Mouse (Mus musculus) layer of hippocampus, adult 2 months (tissue): ENCODE measurements at regions not wholly inside any gene's neighbourhood (a gene's known extent, or its start where the extent isn't known, plus 50 kb on each side); places are given as distances from the start of the nearest gene placed in this dataset.

Experiments used
- DNase-seq, 2 experiments: peaks; one replicate each; pipeline ENCODE4 v3.0.0; 2022; ENCODE audit warnings: low spot score in 2 of 2
- H3K27ac ChIP-seq: fragments of 200-600 bp; 2 replicates; pipeline ENCODE4 v1.8.1; 2022
- H3K4me3 ChIP-seq: fragments of 200-600 bp; 2 replicates; pipeline ENCODE4 v1.8.1; 2022; ENCODE audit warnings: mild to moderate bottlenecking
- CTCF ChIP-seq: fragments of 200-600 bp; conservative IDR thresholded peaks from 2 replicates; pipeline ENCODE4 v1.8.1; 2022; ENCODE audit warnings: antibody characterized with exemption, mild to moderate bottlenecking, moderate library complexity

- Histone ChIP-seq H3K4me3 (no peak overlapping the region), H3K27ac (no peak overlapping the region)
- DNase-seq = no peak
- TF ChIP-seq CTCF = no peak
These were observed 520.9 kb upstream of the Klhl1 start for GRCm38 (mm10) chr14:97039850-97040249.

DNA sequence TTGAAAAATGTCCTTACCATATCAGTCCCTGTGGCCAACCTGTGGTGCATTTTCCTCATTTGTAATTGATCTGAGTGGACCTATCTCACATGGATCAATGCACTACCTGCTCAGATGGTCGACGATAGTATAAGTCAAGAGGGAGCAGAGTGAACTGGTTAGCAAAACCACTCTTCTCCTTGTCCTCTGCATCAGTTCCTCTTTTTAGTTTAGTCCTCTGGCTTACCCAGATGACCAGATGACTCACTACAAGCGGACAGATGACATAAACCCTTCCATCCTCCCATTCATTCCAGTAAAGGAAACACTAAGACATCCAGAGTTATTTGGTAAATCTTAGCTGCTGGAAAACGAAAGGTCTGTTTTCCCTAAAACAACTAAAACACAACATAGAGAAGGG lies 509.6 kb upstream of the Klhl1 start:
- Histone ChIP-seq H3K27ac (no peak overlapping the region), H3K4me3 (no peak overlapping the region)
- TF ChIP-seq CTCF = no peak
- DNase-seq = no peak

DNA sequence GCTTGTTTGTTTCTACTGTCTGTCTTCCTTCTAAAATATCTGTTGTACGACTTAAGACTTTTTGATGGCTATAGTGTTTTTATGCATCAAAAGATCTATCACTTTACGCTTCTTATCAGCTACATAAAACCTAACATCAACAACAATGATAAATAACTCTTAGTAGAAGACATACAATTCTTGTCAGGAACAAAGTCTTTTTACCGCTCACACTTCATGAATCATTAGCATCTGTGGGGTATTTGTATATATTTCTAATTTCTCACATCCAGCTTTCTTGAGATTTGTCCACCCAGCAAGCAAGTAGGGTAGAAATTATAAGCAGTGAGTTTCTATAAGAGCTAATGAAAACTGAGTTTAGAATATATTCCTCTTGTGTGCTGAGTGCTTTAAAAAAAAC lies 487.4 kb upstream of the Klhl1 start:
- no peak overlapping the region for H3K27ac ChIP-seq
- DNase-seq = no peak
- TF ChIP-seq CTCF = no peak
- H3K4me3 ChIP-seq = no peak overlapping the region

GRCm38 (mm10) chr14:96995081-96995480 lies 476.2 kb upstream of the Klhl1 start:
- no peak for DNase-seq
- H3K4me3 ChIP-seq = no peak overlapping the region
- no peak for TF ChIP-seq CTCF
- no peak overlapping the region for H3K27ac ChIP-seq

DNA sequence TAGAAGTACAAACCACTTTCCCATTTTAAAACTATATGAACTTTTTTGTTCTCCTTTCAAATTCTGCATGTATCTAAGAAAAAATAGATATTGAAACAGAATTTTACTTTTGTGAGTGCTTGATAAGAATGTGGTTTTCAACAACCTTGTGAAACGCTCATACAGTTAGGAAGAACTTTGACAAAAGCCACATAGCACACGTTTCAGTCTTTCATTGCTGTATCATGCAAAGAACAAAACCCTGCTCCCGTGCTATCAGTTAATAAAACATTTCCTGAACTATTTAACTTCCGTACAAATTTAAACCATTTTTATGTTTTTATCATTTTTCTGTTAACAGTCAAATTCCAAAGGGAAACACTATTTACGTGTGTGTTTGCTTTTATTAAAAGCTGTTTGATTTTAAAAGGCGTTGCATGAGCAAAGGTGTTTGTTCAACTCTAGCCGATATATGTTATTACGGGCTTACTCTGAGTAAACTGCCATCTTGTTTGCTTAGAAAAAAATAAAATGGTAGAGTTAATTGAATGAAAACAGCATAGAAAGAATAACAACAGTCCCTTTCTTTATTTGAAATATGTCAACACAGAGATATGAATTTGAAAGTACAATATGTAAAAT lies 471.8 kb upstream of the Klhl1 start:
- Histone ChIP-seq H3K27ac (no peak overlapping the region), H3K4me3 (no peak overlapping the region)
- DNase-seq = no peak
- TF ChIP-seq CTCF = no peak

- Histone ChIP-seq H3K4me3 (no peak overlapping the region), H3K27ac (no peak overlapping the region)
- no peak for DNase-seq
- TF ChIP-seq CTCF = no peak
These were observed 444.2 kb upstream of the Klhl1 start for GRCm38 (mm10) chr14:96963074-96963447.

DNA sequence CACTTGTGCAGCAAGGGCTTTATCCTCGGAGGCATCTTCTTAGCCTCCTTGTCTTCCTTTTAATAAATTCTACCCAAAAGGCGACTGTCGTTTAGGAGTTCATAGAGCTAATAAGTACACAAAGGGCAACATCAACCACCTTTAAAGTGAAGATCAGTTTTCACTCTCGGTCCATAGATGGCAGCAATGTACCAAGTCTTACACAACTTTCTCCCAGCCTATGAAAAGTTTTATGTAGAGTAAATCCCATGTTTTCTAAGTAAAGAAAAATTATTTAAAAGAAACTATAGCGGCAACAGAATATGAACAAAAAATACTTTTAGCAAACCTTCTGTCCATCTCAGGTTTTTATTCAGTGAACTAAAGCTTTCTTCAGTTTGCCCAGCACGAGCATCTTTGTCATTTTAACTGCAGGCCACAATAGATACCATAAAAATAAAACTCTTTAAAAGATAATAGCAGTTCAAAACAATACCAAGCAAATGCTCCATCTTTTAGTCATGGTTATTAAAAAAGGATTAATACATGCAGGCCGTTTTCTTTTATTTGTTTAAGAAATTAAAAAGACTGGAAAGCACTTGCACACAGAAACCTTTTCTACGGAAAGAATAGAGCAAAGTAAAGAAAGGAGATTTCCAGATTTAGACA lies 443.6 kb upstream of the Klhl1 start:
- no peak for DNase-seq
- TF ChIP-seq CTCF = peak; percentile 78

DNA sequence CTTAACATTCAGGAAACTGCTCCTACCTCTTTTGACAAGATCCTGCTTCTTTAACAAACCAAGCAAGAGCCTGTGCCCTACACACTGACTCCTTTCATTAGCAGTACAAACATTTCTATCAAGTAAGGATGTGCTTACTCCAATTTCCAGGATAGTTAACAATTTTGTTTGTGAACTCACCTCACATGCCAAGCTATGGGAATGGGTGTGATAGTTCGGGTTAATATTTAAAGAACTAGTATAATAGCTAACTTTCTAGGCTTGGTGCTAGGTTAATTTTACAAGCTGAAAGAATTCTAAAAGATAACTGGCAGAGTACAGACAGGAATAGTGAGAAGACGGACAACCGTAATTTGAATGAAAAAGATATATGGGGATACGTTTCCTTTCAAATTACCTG lies 437.2 kb upstream of the Klhl1 start:
- Histone ChIP-seq H3K4me3 (no peak overlapping the region), H3K27ac (no peak overlapping the region)
- no peak for TF ChIP-seq CTCF
- DNase-seq = no peak

More for the DNA sequence above, 443.6 kb upstream of the Klhl1 start:
- no peak overlapping the region for H3K27ac ChIP-seq
- H3K4me3 ChIP-seq = no peak overlapping the region

DNA sequence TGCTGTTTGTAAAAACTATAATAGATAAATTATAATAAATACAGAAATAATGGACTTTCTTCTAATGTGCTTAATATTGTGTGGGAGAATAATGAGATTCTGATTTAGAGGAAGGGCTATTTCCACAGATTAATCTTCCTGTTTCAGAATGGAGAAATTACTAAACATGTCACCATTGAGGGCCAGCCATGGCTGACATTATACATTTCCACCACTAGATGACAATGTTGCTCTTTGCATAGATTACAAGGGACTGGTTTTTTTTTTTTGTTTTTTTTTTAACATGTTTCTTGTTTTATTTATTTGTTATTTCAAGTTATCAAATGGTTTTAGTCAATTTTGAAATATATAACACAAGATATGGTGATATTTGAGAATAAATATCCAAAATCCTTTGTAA lies 435.6 kb upstream of the Klhl1 start:
- peak in 1 of 2 experiments; percentile 18 for DNase-seq
- no peak overlapping the region for H3K4me3 ChIP-seq
- no peak overlapping the region for H3K27ac ChIP-seq
- TF ChIP-seq CTCF = peak; percentile 99

GRCm38 (mm10) chr14:96908737-96909136 lies 389.8 kb upstream of the Klhl1 start:
- Histone ChIP-seq H3K27ac (no peak overlapping the region), H3K4me3 (no peak overlapping the region)
- DNase-seq = peak in 1 of 2 experiments; percentile 3
- TF ChIP-seq CTCF = peak; percentile 81

DNA sequence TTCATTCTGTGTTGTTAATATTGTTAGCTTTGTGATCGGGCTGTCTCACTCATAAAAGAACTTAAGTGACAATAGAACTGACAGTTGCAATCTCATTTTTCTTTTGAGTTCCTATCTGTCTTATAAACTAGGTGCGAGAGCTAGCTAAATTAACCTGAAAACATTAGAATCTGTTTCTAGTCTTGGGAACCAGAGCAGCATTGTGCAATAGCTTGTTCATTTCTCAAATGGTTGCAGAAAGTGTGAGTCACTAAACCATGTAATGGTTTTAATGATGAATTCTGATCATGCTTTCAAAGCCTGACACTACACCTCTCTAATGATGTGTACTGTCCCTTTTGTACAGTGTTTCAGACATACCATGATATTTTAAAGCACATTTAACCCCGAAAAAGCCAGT lies 360.8 kb upstream of the Klhl1 start:
- DNase-seq = no peak
- TF ChIP-seq CTCF = no peak
- H3K4me3 ChIP-seq = no peak overlapping the region
- H3K27ac ChIP-seq = no peak overlapping the region

GRCm38 (mm10) chr14:96871969-96872368 lies 353.1 kb upstream of the Klhl1 start:
- no peak overlapping the region for H3K4me3 ChIP-seq
- no peak overlapping the region for H3K27ac ChIP-seq
- TF ChIP-seq CTCF = no peak
- no peak for DNase-seq

DNA sequence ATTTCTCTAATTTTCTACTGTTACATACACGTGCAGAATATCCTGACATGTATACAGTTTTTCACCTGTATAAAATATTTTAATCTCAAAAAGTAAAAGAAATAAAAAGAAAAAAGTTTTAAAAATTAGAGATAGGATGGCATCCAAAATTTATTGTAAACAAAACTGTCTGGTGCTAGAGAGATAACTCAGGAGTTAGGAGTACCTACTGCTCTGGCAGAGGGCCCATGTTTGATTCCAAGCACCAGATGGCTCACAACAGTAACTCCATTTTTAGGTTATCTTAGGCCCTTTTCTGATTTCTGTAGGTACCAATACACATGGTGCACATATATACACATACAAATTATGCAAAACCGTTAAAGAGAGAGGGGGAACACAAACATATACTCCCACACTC lies 320.0 kb upstream of the Klhl1 start:
- TF ChIP-seq CTCF = no peak
- H3K27ac ChIP-seq = no peak overlapping the region
- DNase-seq = no peak
- H3K4me3 ChIP-seq = no peak overlapping the region

- peak; percentile 1 to 14 for DNase-seq
- Histone ChIP-seq H3K4me3 (no peak overlapping the region), H3K27ac (no peak overlapping the region)
- TF ChIP-seq CTCF = no peak
These were observed 306.2 kb upstream of the Klhl1 start for GRCm38 (mm10) chr14:96825083-96825482.

GRCm38 (mm10) chr14:96815665-96816064 lies 296.8 kb upstream of the Klhl1 start:
- Histone ChIP-seq H3K4me3 (no peak overlapping the region), H3K27ac (no peak overlapping the region)
- DNase-seq = no peak
- no peak for TF ChIP-seq CTCF
